Mouse (Mus musculus) telencephalon, adult 2 months (tissue): ENCODE measurements around the gene Nrxn2.

Source experiments
- DNase-seq: peaks from one replicate; pipeline ENCODE4 v3.0.0-alpha.2; 2011; ENCODE audit warnings: low read depth, low spot score

Gene Nrxn2

GRCm38 (mm10) chr19:6392743-6393393, 25.7 kb upstream of the Nrxn2 start:
- no peak for DNase-seq

- no peak for DNase-seq
These were observed 24.9 kb upstream of the Nrxn2 start for GRCm38 (mm10) chr19:6393637-6394036.

- no peak for DNase-seq
These were observed 22.3 kb upstream of the Nrxn2 start for GRCm38 (mm10) chr19:6396237-6396636.

- DNase-seq: no peak
These were observed 20.8 kb upstream of the Nrxn2 start for GRCm38 (mm10) chr19:6397582-6398249.

GRCm38 (mm10) chr19:6398447-6399284, 19.9 kb upstream of the Nrxn2 start:
- no peak for DNase-seq

- DNase-seq: no peak
These were observed 19.0 kb upstream of the Nrxn2 start, which contains the start of gene Rasgrp2 for GRCm38 (mm10) chr19:6399285-6400095. Rasgrp2 (plus strand) TSS chr19:6399340.

- DNase-seq: no peak
These were observed 18.1 kb upstream of the Nrxn2 start for GRCm38 (mm10) chr19:6400096-6401086.

- DNase-seq: no peak
These were observed 17.3 kb upstream of the Nrxn2 start for GRCm38 (mm10) chr19:6401131-6401815.

GRCm38 (mm10) chr19:6401951-6402350, 16.6 kb upstream of the Nrxn2 start:
- no peak for DNase-seq

GRCm38 (mm10) chr19:6403869-6404268, 14.7 kb upstream of the Nrxn2 start:
- no peak for DNase-seq

- DNase-seq: no peak
These were observed 13.1 kb upstream of the Nrxn2 start for GRCm38 (mm10) chr19:6405433-6405832.

GRCm38 (mm10) chr19:6407109-6407508, 11.4 kb upstream of the Nrxn2 start:
- no peak for DNase-seq

GRCm38 (mm10) chr19:6407816-6408510, 10.6 kb upstream of the Nrxn2 start:
- no peak for DNase-seq

- no peak for DNase-seq
These were observed 9.8 kb upstream of the Nrxn2 start for GRCm38 (mm10) chr19:6408749-6409148.

- DNase-seq: no peak
These were observed 9.4 kb upstream of the Nrxn2 start for GRCm38 (mm10) chr19:6409176-6409575.

GRCm38 (mm10) chr19:6409936-6410335, 8.6 kb upstream of the Nrxn2 start:
- no peak for DNase-seq

- no peak for DNase-seq
These were observed 5.7 kb upstream of the Nrxn2 start for GRCm38 (mm10) chr19:6412798-6413197.

GRCm38 (mm10) chr19:6415454-6415853, 3.1 kb upstream of the Nrxn2 start:
- no peak for DNase-seq

- DNase-seq: no peak
These were observed 2.3 kb upstream of the Nrxn2 start for GRCm38 (mm10) chr19:6416124-6416770.
